25 mouse cellular contexts compared by ENCODE assay signal in genomic region chr4:59007016-59007415, GRCm38 (mm10). TPM values are rescaled to one million over a fixed set of nuclear protein-coding genes. Genes with fewer than 3 reads are reported as not detected.
A peak's percentile ranks its signal among the peaks of the same experiment; 100 is the strongest.
DNase-seq lines count a peak whose midpoint lies in the region; ATAC-seq lines count a peak whose summit lies in the region.
"Had no signal": no experiment of that assay in that cellular context is flagged by ENCODE, and none has a peak within 500 bp of the region (broad histone marks: within the 10 kb centered on the region; RNA-seq: fewer than 3 reads in every experiment).

No protein-coding gene starts in this region.

- H3K9me3 ChIP-seq in forebrain, embryonic 10.5 days: no peaks in the 10 kb centered on the region
- H3K9me3 ChIP-seq: embryonic facial prominence, embryonic 10.5 days; forebrain, embryonic 12.5 days; heart, embryonic 10.5 days; hindbrain, embryonic 15.5 days; limb, embryonic 15.5 days; midbrain, embryonic 12.5 days had no signal

- peak overlapping the region; percentile 69 for H3K27ac ChIP-seq in brown adipose tissue, adult 24 weeks (replicated peaks; ENCODE audit: low read depth, low read length)
- H3K27ac ChIP-seq in forebrain, embryonic 10.5 days: no peak overlapping the region
- H3K27ac ChIP-seq: embryonic facial prominence, embryonic 10.5 days; forebrain, embryonic 12.5 days; heart, embryonic 10.5 days; hindbrain, embryonic 15.5 days; left cerebral cortex, adult 2 months; limb, embryonic 15.5 days; midbrain, embryonic 12.5 days; stomach, postnatal 0 days had no signal

- WGBS in forebrain, embryonic 10.5 days: 75% methylated on average over 6 of the region's 6 CpGs

- H3K27me3 ChIP-seq in forebrain, embryonic 10.5 days (ENCODE audit: poor library complexity, severe bottlenecking): no peaks in the 10 kb centered on the region
- H3K27me3 ChIP-seq: forebrain, embryonic 12.5 days; hindbrain, embryonic 15.5 days; limb, embryonic 15.5 days had no signal

- 0 out of 2 replicates have a peak, but pooled peaks have one; percentile 25 for ATAC-seq in frontal cortex, adult (ENCODE audit: low TSS enrichment)
- no peak for ATAC-seq in CD4-positive, CD25-positive, alpha-beta regulatory T cell, adult 4 months
- ATAC-seq: intestine, postnatal 0 days had no signal

- DNase-seq in frontal cortex, adult 2 months (ENCODE audit: extremely low spot score in 1 of 2, low spot score in 1 of 2): no peak
- DNase-seq in 3134 (ENCODE audit: extremely low read depth, insufficient read length, low spot score) (peak; percentile 45), 3T3-L1 (ENCODE audit: low read depth, low spot score) (peak; percentile 69)
- no peak for DNase-seq in forebrain, embryonic 10.5 days (ENCODE audit: extremely low spot score, low spot score)
- DNase-seq: cerebellum, postnatal 10 days; heart, postnatal 4 days; kidney, postnatal 36 days; layer of hippocampus, adult 9-11 months; lung, adult 18-20 months; lung, postnatal 14 days; thymus, adult 2 months; thymus, postnatal 4 days had no signal

- H3K36me3 ChIP-seq in forebrain, embryonic 10.5 days (replicated peaks): no peaks in the 10 kb centered on the region
- H3K36me3 ChIP-seq: embryonic facial prominence, embryonic 10.5 days; forebrain, embryonic 12.5 days; heart, embryonic 10.5 days; hindbrain, embryonic 15.5 days; limb, embryonic 15.5 days; midbrain, embryonic 12.5 days had no signal

- 0 out of 2 replicates have a peak overlapping the region, but pooled peaks have one; percentile 7 for H3K4me3 ChIP-seq in brown adipose tissue, adult 24 weeks (ENCODE audit: insufficient read depth, low read depth, low read length)
- H3K4me3 ChIP-seq in forebrain, embryonic 10.5 days: no peak overlapping the region
- H3K4me3 ChIP-seq: embryonic facial prominence, embryonic 10.5 days; forebrain, embryonic 12.5 days; heart, embryonic 10.5 days; hindbrain, embryonic 15.5 days; left cerebral cortex, adult 2 months; limb, embryonic 15.5 days; midbrain, embryonic 12.5 days had no signal

- peaks cover 22% of the 10 kb centered on the region for H3K4me1 ChIP-seq in brown adipose tissue, adult 24 weeks (ENCODE audit: control insufficient read depth, insufficient read depth, insufficient read length, low read length)
- peaks cover 44% of the 10 kb centered on the region for H3K4me1 ChIP-seq in forebrain, embryonic 10.5 days

RNA-seq across cellular contexts. Expression of gene Gm20503, which starts 4.0 kb away (rescaled TPM):
- polyA plus RNA-seq in frontal cortex, adult 2 months (2012; rRNA removed): 0.10 TPM in 1 of 2 replicates, not detected in the other
- polyA plus RNA-seq in brown adipose tissue, adult 24 weeks (2012; ENCODE audit: insufficient read depth, insufficient read length, missing spikeins): not detected in 2 replicates
- 6.7 and 7.8 TPM in 2 replicates for polyA plus RNA-seq in forebrain, embryonic 10.5 days (2016; fragmentation: Nextera tagmentation; extraction: Ambion mirVana)
- polyA plus RNA-seq in CD4-positive, CD25-positive, alpha-beta regulatory T cell, adult 4 months (2017; shearing (Covaris generic)): not detected
- polyA plus RNA-seq: brain, embryonic 14.5 days; thymus, adult 2 months had no signal

RNA-seq across cellular contexts. Expression of gene Dnajc25, which starts 12.2 kb away (rescaled TPM):
- polyA plus RNA-seq in frontal cortex, adult 2 months (2012; rRNA removed): 4.1 and 4.2 TPM in 2 replicates
- polyA plus RNA-seq in brown adipose tissue, adult 24 weeks (2012; ENCODE audit: insufficient read depth, insufficient read length, missing spikeins): 16.4 and 17.4 TPM in 2 replicates
- 5.4 and 5.9 TPM in 2 replicates for polyA plus RNA-seq in forebrain, embryonic 10.5 days (2016; fragmentation: Nextera tagmentation; extraction: Ambion mirVana)
- 1 to 10 TPM; 1.1 to 1.6 TPM for polyA plus RNA-seq in CD4-positive, CD25-positive, alpha-beta regulatory T cell, adult 4 months (2017; shearing (Covaris generic))

RNA-seq across cellular contexts. Expression of gene Ptgr1, which starts 20.1 kb away (rescaled TPM):
- polyA plus RNA-seq in frontal cortex, adult 2 months (2012; rRNA removed): 1.1 and 1.3 TPM in 2 replicates
- polyA plus RNA-seq in brown adipose tissue, adult 24 weeks (2012; ENCODE audit: insufficient read depth, insufficient read length, missing spikeins): 3.4 and 5.9 TPM in 2 replicates
- 12.0 and 12.8 TPM in 2 replicates for polyA plus RNA-seq in forebrain, embryonic 10.5 days (2016; fragmentation: Nextera tagmentation; extraction: Ambion mirVana)
- polyA plus RNA-seq in CD4-positive, CD25-positive, alpha-beta regulatory T cell, adult 4 months (2017; shearing (Covaris generic)): under 1 TPM; 0.19 to 0.70 TPM

RNA-seq across cellular contexts. Expression of gene Gng10, which starts 27.9 kb away (rescaled TPM):
- polyA plus RNA-seq in frontal cortex, adult 2 months (2012; rRNA removed): 69.4 and 69.7 TPM in 2 replicates
- polyA plus RNA-seq in brown adipose tissue, adult 24 weeks (2012; ENCODE audit: insufficient read depth, insufficient read length, missing spikeins): 34.8 and 39.2 TPM in 2 replicates
- 70.4 and 70.8 TPM in 2 replicates for polyA plus RNA-seq in forebrain, embryonic 10.5 days (2016; fragmentation: Nextera tagmentation; extraction: Ambion mirVana)
- polyA plus RNA-seq in CD4-positive, CD25-positive, alpha-beta regulatory T cell, adult 4 months (2017; shearing (Covaris generic)): 100 to 1,000 TPM; 105 to 116 TPM

Comparison
In these comparisons a context has a peak if more than half of its experiments do, and no peak if none do; other contexts are left out.
1. DNase-seq: peak in 3134 (single experiment) and 3T3-L1 (single experiment); none in frontal cortex, adult 2 months (0 of 2) and forebrain, embryonic 10.5 days (single experiment).